Mouse (Mus musculus): ENCODE measurements around the gene Pdss2. TPM values are rescaled to one million over a fixed set of nuclear protein-coding genes. Genes with fewer than 3 reads are reported as not detected.

Pdss2 gene
- 5.6 and 6.4 TPM in 2 replicates for polyA plus RNA-seq (2012; rRNA removed)

DNA sequence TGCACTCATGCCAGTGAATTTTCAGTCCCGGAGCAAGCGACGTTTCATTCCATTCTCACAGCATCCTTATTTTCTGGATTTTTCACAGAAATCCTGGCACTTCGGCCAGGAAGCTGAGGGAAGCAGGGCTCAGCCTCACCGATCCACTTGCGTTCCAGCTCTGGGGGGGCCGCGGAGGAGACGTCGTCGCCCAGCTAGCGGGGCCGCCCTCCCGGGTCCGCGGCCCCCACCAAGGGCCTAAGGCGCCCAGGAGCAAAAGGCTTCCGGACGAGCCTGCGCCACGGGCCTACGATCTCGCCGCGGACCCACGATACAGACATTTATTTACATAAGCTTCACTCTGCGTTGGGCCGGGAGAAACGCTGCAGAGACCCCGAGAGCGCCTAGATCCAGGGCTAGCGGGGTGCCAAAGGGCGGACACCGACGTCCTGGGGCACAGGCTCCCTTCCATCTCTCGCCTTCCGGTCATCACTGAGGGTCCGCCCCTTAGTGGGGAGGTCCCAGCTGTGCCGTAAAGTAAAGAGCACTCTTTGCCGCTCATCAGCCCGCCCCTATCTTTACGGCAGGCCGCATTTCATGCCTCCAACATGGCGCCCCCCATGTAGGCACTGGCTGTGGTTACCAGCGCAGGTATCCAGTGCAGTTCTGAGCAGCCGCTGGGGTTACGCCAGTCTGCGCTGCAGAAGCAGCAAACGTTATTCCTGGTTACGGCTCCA is at the start of gene Pdss2:
Gene Pdss2 (plus strand): TSS at position 577 of the 716 bp plus-strand sequence.
- TF ChIP-seq POLR2A (IDR thresholded peaks at IDR 0.05; ENCODE audit: borderline replicate concordance, extremely low read depth, low read depth, low read length) = peak; percentile 100
- no peak for TF ChIP-seq CTCF (IDR thresholded peaks at IDR 0.05; ENCODE audit: insufficient read depth, low read length)
- WGBS = under 1% methylated on average over 50 of the region's 50 CpGs
- Histone ChIP-seq H3K4me1 (ENCODE audit: control insufficient read depth, insufficient read depth, low read length) (peaks cover 2% of the 10 kb centered on the region; the same call in 1 of the 2 replicates), H3K4me3 (replicated peaks; ENCODE audit: extremely low read depth, low read depth, low read length) (peak within 1 kb of the TSS; percentile 85)
- DNase-seq = peak; percentile 91

DNA sequence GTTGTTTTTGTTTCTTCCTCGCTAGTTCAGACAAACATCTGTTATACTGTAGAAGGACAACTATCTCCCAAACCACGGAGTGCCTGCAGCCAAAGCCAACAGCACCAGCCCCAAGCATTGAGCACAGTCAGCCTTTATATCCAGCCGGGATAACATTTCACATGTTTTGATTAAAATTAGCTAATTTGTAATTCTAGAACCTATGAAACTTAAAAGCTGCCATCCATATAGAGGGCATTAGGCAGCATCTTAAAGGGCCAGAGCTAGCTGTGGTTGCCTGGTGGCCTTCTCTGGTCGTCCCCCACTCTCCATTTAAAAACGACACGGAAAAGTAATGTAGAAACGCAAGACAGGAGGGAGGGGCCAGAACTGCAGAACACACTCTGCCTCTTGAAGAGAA is 49.2 kb upstream of the Pdss2 start:
- DNase-seq = no peak
- H3K4me3 ChIP-seq (replicated peaks; ENCODE audit: extremely low read depth, low read depth, low read length) = no peak overlapping the region

DNA sequence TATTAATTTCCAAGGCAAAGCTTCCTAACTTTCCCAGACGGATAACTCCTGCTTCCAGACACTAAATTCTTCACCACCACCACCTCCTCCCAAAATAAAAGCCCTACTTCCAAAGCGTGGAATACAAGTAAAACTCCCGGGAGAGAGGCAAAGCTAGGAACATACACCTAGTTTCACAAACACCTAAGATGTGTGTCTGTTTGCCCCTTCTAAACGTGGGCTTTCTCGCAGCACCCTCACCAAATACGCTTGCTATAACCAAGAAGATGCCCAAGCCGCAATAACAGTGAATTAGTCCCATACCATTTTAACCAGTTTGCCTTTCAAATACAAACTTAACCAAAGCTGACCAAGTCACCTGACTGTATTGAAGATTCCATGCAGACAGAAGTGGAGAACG is 48.7 kb upstream of the Pdss2 start:
- DNase-seq = no peak
- no peak for TF ChIP-seq CTCF (IDR thresholded peaks at IDR 0.05; ENCODE audit: insufficient read depth, low read length)
- TF ChIP-seq POLR2A (IDR thresholded peaks at IDR 0.05; ENCODE audit: borderline replicate concordance, extremely low read depth, low read depth, low read length) = no peak
- Histone ChIP-seq H3K4me3 (replicated peaks; ENCODE audit: extremely low read depth, low read depth, low read length) (no peak overlapping the region), H3K4me1 (ENCODE audit: control insufficient read depth, insufficient read depth, low read length) (peaks cover 3% of the 10 kb centered on the region)
- WGBS = 9% methylated on average over 8 of the region's 8 CpGs

More for the DNA sequence above, 49.2 kb upstream of the Pdss2 start:
- H3K4me1 ChIP-seq (ENCODE audit: control insufficient read depth, insufficient read depth, low read length) = peaks cover 3% of the 10 kb centered on the region
- no peak for TF ChIP-seq CTCF (IDR thresholded peaks at IDR 0.05; ENCODE audit: insufficient read depth, low read length)
- TF ChIP-seq POLR2A (IDR thresholded peaks at IDR 0.05; ENCODE audit: borderline replicate concordance, extremely low read depth, low read depth, low read length) = no peak
- 10% methylated on average over 7 of the region's 7 CpGs for WGBS

DNA sequence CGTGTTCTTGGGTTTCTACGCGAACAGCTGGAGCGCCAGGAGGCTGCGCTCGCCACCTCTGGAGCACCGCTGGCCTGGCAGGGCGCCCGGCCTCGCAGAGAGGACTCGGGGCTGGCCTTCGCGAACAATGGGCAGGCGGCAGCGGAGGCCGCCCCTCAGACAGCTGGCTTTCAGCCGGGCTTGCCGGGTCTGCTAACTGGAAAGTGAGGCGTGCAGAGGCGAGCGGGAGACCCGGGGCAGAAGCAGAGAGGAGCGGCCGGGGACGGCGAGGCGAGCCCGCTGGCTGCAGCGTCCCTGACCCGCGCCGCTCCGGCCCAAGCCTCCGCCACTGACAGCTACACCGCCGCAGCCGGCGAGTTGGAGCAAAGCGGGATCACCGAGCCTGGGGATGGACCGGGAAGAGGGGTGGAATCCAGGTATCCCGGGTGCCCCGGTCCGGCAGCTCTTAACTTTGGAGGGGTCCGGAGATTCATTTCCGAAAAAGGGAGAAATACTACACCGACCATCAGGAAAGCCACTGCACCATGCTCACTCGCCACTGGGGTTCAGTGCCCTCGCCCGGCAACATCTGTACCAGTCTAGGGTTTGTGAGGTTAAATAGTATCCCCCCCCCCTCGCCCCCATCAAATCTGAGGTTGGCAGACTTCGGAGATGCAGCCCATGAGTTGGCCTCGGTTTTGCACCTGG is 48.0 kb upstream of the Pdss2 start:
- peak overlapping the region; percentile 55 for H3K4me3 ChIP-seq (replicated peaks; ENCODE audit: extremely low read depth, low read depth, low read length)
- peaks cover 3% of the 10 kb centered on the region for H3K4me1 ChIP-seq (ENCODE audit: control insufficient read depth, insufficient read depth, low read length)
- TF ChIP-seq POLR2A (IDR thresholded peaks at IDR 0.05; ENCODE audit: borderline replicate concordance, extremely low read depth, low read depth, low read length) = no peak
- no peak for TF ChIP-seq CTCF (IDR thresholded peaks at IDR 0.05; ENCODE audit: insufficient read depth, low read length)
- WGBS = 1% methylated on average over 53 of the region's 53 CpGs
- DNase-seq = peak; percentile 49

DNA sequence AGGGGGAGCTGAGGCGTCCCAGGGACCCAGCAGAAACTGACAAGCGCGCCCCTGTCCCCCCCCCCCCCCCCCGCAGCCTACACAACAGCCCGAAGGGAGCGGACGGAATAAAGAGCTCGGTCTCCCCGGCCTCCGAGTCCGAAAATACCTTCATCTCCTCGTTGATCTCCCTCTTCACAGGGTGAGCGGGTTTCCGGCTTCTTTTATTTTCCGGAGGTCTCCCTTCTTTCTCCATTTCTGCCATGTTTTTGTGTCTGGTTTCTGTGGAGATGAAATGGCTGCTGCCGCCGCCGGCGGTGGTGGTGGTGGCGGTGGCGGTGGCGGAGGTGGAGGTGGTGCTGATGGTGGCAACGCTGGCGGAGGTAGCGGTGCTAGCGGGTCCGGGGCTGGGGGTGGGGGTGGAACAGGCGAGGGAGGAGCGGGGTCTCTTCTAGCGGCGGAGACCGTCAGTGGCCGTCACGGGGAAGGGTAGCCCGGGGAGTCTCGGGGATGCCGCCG is 47.4 kb upstream of the Pdss2 start:
- DNase-seq = peak; percentile 3
- WGBS = 2% methylated on average over 38 of the region's 38 CpGs
- H3K4me3 ChIP-seq (replicated peaks; ENCODE audit: extremely low read depth, low read depth, low read length) = peak overlapping the region; percentile 55
- no peak for TF ChIP-seq CTCF (IDR thresholded peaks at IDR 0.05; ENCODE audit: insufficient read depth, low read length)
- H3K4me1 ChIP-seq (ENCODE audit: control insufficient read depth, insufficient read depth, low read length) = peaks cover 3% of the 10 kb centered on the region

DNA sequence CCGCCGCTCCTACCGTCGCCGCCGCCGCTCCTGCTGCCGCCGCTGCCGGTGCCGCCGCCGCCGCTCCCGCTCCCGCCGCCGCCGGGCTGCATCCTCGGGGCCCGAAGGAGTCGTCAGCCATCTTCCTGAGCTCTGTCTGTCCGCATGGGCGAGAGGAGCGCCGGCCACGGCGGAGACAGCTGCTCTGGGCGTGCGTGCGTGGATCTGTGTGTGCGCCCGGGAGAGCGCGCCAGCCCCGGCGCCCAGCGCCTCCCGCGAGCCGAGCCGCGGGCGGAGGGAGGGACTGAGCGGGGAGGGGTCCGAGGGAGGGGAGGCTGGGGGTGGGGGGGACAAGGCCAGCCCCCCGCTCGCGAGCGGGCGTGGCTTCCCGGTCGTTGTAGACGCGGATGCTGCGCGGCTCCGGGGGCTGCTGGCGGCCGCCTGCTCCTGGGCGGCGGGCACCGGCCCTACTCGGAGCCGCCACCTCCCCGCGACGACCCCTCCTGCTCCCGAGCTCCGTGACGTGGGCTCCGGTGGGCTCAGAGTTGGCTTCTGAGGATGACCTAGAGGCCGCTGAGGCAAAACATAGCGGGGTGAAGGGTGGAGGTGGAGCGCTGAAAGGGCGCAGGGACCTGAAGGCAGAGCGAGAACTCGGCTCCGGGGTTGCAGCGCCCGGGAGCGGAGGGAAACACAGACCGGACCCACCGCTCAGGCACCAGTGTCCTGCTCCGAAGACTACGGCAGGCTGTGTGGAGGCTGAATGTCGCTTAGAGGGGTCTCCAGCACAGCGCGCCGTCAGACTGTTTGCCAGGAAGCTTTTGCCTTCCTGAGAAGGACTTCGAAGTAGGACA is 46.7 kb upstream of the Pdss2 start, which contains the start of the genes Sobp and 9030612E09Rik:
Gene Sobp (minus strand): TSS at position 205 of the 830 bp plus-strand sequence.
Gene 9030612E09Rik (plus strand): TSS at position 379 of the 830 bp plus-strand sequence.
- peak within 1 kb of the TSS; percentile 55 for H3K4me3 ChIP-seq (replicated peaks; ENCODE audit: extremely low read depth, low read depth, low read length)
- under 1% methylated on average over 88 of the region's 91 CpGs for WGBS
- peak; percentile 11 for DNase-seq
- H3K4me1 ChIP-seq (ENCODE audit: control insufficient read depth, insufficient read depth, low read length) = peaks cover 3% of the 10 kb centered on the region
- TF ChIP-seq POLR2A (IDR thresholded peaks at IDR 0.05; ENCODE audit: borderline replicate concordance, extremely low read depth, low read depth, low read length) (no peak), CTCF (IDR thresholded peaks at IDR 0.05; ENCODE audit: insufficient read depth, low read length) (no peak)

DNA sequence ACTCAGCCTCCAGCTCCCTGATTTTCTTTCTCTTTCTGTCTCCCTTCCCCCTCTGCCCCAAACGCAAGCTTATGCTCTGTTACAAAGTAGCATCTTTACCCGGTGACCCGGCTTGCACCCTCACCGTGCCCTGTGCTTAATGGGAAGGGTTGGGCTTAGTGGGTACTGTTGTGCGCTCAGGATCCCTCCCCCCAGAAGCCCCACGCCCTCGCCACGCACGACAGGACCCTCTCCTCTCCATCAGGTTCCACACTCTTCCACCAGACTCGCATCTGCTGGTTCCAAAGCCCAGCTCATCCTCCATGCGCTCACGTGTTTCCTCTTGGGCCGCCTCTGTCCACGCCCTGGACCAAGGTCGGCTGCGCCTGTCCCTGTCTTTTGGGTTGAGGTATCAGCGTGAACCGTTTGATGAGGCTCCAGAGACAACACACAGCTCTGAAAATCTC is 46.1 kb upstream of the Pdss2 start:
- no peak overlapping the region for H3K4me3 ChIP-seq (replicated peaks; ENCODE audit: extremely low read depth, low read depth, low read length)
- 5% methylated on average over 18 of the region's 18 CpGs for WGBS
- no peak for TF ChIP-seq CTCF (IDR thresholded peaks at IDR 0.05; ENCODE audit: insufficient read depth, low read length)
- TF ChIP-seq POLR2A (IDR thresholded peaks at IDR 0.05; ENCODE audit: borderline replicate concordance, extremely low read depth, low read depth, low read length) = no peak
- H3K4me1 ChIP-seq (ENCODE audit: control insufficient read depth, insufficient read depth, low read length) = peaks cover 3% of the 10 kb centered on the region
- DNase-seq = peak; percentile 4

DNA sequence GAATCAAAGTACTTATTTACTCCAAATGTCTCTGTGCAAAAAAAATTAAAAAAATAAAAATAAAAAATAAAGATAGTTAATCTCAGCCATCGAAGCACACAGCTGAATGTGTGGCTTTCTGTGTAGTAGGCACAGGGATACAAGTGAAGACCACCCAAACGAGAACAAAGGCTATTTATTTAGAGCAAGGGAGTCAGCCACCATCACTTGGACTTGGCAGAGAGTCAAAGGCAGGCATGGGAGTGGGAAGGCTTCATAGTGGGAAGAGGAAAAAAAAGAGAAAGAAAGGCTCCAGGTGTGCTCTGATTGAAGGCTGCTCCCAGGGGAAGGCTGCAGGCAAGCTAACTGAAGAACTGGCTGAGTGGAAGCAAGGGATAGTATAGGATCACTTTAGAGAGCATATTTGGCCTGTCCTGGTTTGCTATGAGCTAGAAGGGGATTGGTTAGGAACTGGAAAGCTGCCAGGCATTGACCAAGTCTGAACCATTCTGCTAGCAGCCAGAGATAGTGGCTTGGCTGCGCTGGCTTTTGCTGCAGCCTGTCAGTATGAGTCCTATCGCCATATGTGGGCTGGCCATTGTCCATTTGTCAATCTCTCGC is 40.9 kb upstream of the Pdss2 start:
- WGBS = 53% methylated on average over 5 of the region's 5 CpGs
- Histone ChIP-seq H3K4me3 (replicated peaks; ENCODE audit: extremely low read depth, low read depth, low read length) (no peak overlapping the region), H3K4me1 (ENCODE audit: control insufficient read depth, insufficient read depth, low read length) (no peaks in the 10 kb centered on the region)
- TF ChIP-seq CTCF (IDR thresholded peaks at IDR 0.05; ENCODE audit: insufficient read depth, low read length) (no peak), POLR2A (IDR thresholded peaks at IDR 0.05; ENCODE audit: borderline replicate concordance, extremely low read depth, low read depth, low read length) (no peak)
- DNase-seq = no peak

Measured in lung, adult 2 months (tissue).